Mouse (Mus musculus) telencephalon, adult 2 months (tissue): ENCODE results near the gene Ccdc172.

Source experiments
- DNase-seq: peaks from one replicate; pipeline ENCODE4 v3.0.0-alpha.2; 2011; ENCODE audit warnings: low read depth, low spot score

Gene Ccdc172

DNA sequence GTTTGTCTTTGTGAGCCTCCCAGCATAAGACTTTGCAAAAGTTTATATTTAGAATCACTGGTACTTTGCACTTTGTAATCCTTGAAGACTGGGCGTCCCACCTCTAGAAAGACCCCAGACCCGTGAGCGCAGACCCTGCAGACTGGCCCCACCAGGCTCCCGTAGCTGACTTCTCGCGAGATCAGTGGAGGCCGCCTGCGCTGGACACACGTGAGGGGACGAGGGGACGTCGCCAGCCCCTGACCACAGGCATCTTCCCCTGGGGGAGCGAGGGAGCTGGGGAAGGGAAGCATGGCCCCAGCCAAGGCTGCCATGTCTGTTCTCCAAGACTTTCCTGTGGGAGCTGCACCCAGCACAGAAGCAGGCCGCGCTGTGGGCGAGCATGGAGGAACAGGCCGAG, at the start of gene Ccdc172:
TSS of gene Ccdc172 (plus strand) at position 176 of the 400 bp plus-strand sequence.
- no peak for DNase-seq

DNA sequence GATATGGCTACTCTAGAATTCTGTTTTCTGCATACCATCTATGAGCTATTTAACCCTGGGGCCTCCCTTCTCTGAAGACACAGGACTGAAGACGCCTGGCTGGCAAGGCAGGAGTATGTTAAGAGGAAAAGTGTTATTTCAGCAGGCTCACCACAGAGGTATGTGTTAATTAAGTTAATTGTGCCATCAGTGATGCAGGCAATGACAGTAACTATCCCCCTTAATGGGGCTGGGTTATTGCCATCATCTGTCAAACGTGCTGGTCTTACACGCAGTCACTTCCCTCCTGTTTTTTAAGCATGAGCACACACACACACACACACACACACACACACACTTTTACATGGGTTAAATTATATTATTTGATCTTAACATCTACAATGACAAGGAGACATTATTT, 48.0 kb upstream of the Ccdc172 start:
- DNase-seq = no peak

DNA sequence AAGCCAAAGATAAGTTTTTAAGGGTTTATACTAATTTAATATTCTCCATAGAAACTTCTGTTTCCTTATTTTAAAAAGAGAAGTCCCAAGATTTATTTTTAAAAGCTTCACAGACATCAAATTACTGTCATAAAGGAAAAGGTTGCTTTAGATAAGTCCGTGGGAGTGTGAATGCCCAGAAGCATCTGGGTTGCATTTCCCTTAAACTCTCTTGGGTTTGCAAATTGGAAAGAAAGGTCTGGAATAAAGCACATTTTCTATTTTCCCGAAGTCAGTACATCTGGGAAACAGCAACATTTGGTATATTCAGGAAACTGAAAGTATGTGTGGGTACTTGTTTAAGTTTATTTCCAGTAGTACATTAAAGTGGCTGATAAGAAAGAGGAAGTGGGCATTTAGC, 43.5 kb upstream of the Ccdc172 start:
- DNase-seq = no peak

DNA sequence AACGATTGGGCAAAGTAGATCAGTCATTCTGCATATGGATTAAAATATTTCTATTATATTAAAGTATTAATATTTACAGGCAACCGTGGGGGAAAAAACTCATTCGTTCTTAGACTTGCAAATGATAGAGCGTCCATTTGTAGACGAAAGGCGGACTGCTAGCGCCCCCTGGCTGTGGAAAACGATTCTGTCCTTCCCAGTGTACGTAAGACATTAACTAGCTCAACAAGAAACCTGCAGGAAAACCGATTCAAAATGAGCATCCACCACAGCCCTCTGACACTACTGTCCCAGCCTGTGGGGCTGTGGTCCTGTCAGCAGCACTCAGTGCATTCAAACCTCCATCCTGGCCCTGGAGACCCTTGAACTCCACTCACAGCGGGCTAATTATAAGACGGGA, 42.4 kb upstream of the Ccdc172 start:
- DNase-seq = peak; percentile 73

DNA sequence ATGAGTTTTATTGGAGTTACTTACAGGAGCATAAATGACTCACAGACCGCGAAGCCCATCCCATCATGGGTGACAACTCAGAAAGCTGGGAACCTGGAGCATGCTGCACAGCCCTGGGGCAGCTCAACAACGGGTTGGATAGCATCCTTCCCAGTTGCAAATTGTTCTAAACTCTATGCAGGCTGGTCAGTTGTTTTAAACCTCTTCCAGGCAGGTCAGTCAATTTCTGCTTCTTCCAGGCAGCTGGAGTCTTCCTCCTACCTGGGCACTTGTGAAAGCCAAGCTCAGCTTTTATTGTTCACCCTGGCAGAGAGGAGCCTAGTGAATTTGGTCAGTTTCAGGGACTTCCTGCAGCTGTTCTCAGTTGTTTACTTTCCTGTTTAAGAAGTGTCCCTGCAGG, 37.5 kb upstream of the Ccdc172 start:
- no peak for DNase-seq

DNA sequence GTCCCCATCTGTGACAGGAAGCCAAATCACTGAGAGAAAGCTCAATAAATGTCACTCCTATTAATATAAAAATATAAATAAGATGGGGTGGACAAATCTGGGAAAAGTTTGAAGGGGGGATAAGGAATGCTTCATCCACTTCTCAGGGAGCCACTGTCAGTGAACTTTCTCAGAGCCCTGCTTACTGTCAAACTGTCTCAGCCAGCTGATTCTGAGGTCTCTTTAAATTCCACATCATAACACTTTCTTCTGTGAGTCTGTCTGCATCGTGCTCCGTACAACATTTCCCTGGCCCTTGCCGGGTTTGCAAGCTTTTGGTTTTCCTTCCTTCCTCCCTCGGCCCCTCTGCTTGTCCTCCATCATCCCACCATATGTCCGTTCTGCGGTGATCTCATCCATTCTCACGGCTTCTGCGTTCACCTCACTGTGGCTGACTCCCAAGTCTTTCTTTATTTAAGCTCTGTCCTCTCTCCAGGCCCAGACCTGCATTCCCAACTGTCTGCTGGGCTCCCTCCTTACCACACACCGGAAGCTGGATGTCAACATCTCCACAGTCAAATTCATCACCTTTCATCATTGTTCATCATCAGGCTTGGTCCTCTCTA, 29.3 kb upstream of the Ccdc172 start:
- no peak for DNase-seq

DNA sequence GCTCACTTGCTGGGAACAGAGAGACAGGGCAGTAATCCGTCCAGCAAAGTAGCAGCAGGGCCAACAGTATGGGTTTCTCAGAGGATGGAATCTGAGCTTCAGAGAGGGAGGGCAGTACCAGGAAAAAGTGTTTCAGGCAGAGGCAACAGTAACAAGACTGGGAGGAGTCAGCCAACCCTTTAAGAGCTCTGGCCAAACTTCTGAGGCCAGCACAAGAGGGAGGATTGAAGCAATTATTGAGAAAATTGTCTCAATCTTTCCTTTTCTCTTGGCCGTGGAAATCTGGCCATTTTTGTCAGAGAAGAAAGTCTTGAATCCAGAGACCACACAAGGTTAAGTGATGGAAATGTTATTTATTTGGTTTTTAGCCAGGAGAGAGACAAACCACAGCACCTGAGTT, 25.1 kb upstream of the Ccdc172 start:
- DNase-seq = no peak

DNA sequence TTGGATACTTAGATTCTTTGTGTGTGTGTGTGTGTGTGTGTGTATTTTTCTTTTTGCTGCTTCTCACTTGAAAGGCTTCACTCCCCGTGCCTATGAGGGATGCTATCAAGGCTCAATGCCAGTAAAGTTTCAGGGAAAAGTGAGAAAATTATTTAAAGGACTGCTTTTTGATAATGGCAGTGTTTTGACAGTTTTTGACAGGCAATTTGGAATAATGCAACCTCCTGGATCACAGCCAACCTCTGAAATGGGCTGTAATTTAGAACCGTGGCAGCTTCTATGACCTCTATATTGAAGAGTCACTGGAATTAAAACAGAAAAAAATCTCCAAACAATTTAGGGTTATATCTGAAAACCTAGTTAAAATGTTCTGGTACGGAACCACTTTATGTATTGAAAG, 14.7 kb upstream of the Ccdc172 start:
- DNase-seq = no peak

DNA sequence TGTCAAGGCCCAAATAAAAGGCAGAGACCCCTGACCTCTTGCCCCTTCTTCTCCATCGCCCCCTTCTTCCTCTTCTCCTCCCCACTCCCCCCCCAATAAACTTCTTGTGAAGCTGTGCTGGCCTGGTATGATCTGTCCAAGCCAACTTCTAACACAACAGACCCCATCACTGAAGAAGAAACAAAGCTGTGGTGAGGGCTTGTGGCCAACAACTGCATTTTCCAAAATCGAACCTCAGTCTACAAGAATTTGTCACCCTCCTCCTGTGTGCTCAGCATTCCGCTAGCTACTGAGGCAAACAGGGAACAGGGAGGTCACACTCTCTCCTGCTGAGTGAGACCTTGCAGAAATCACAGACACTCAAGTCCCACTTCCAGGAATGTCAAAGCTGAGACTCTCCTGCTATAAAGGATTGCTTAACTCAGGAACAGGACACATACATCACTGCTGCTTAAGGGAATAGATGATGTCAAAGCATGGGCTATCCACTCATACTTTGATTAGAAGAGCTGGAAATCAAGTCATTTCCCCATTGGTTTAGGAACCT, 12.3 kb upstream of the Ccdc172 start:
- DNase-seq = no peak

DNA sequence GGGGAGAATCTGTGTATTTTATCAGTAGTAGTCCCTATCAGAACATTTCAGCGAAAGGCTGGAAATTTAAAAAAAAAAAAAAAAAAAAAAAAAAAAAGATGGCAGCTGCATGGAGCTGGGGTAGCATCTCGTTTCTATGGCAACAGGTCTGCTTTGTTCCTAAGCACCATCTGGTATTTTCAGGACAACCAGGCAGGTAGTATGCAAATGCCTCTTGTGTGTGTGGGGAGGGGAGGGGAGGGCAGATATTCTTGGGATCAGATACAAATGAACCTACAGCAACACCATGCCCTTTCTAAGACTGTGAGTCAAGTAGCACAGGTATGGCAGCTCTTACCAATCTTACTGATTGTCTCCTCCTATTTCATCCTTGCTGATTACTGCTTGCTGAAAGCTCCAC, 11.7 kb upstream of the Ccdc172 start:
- peak; percentile 50 for DNase-seq

DNA sequence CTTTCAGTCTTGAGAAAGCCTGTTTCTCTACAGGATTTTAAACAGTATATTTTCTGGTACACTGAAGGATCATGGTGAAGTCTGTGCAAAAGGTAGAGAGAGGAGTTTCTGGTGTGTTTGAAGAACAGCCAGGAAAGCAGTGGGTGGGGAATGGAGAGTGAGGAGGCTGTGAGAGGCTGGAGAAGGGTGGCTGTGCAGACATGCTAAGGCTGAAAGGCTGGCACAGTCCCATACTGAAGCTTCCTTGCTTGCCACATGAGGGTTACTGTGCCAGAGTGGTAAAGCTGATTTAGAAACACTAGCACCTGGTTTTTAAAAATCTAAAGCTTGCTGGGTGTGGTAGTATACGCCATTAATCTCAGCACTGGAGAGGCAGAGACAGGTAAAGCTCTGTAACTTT, 9.9 kb downstream of the Ccdc172 start:
- DNase-seq = no peak

DNA sequence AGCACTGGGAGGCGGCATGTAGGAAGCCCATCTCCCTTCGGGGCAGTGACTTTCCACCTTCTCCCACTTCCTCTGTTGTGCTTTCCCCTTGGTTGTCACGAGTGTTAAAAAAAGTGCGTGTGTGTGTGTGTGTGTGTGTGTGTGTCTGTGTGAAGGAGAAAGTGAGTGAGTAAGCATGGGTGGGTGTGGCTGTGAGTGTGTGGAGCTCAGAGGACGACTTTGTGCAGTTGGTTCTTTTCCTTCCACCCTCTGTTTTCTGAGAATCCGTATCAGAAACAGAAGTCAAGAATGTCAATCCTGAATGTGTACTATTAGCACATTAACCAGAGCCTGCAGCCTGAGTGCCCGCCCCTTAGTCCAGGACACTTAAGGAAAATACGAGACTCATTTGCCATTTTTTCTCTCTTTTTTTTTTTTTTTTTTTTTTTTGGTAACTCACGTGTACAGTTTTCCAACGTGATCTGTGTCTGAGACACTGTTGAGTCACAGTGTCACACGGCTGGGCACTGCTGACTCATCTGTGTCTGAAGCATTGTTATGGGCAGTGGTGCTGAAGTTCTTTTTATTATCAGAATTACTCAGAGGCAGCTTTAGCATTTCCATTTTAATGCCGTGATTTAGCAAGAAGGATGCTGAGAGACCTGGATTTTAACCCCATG, 12.1 kb downstream of the Ccdc172 start:
- DNase-seq = no peak

DNA sequence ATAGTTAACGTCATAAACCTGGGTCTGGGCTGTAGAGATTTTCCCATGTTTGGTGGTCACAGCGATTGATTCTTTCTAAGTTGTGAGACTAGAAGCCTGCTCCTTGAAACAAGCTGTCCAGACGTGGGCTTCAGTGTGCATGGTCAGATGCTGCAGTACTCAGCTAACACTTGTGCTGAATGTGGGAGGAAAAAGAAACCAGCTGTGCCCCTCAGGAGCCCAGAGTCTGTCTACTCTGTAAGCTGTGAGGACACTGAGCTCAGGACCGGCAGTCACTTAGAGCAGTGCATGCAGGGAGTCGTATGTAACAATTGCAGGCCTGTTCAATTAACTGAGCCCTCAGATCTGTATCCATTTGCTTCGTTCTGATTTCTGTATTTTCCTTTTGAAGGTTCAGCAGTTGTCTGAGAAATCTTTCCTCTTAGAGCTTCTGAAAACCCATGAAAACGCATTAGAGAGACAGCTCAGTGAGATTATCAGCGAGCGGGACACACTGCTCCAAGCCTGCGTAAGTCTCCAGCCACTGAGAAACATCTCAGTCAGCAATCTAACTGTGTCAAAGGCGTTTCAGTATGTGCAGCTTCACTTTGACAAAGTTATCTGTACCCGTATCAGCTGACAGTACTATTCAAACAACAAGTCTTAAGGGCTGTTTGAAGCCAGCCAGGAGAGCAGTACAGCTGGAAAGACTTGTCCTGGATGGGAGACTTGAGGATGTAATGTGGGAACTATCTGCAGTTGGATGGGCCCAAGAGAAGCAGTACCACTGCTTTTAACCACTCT, 13.9 kb downstream of the Ccdc172 start:
- no peak for DNase-seq

DNA sequence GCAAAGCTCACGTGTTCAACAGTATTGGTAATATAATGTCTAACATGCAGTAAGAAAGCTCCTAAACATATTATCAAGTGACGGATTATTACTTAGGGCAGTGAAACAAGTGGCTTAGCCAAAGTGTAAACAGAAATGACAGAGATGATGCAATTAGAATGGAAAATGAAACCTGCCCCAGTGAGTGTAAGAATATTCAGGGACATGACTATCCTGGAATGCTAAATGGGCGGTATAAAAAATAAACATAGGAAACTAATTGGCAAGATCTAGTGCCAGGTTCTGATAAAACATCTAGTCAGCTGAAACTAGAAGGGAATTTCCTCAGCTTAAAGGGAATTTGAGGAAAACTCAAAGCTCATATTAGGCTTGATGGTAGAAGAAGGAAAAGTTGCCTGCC, 21.3 kb downstream of the Ccdc172 start:
- DNase-seq = no peak

DNA sequence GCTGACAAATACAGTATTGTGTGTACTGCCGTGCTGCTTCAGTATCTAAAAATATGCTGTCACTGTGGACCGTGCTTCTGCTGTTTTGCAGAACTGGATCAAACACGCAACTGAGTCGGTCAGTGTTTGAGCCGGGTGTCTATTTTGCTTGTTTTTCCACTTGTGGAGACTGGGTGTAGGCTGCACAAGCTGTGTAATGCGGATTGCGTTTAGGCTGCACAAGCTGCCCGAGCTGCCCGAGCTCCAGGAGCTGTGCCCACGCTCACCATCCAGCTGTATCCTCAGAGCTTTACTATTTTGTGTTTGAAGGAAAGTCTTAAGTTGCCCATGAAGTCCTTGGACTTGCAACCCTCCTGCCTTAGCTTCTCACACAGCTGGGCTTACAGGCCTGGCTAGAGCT, 24.9 kb downstream of the Ccdc172 start:
- peak; percentile 59 for DNase-seq

DNA sequence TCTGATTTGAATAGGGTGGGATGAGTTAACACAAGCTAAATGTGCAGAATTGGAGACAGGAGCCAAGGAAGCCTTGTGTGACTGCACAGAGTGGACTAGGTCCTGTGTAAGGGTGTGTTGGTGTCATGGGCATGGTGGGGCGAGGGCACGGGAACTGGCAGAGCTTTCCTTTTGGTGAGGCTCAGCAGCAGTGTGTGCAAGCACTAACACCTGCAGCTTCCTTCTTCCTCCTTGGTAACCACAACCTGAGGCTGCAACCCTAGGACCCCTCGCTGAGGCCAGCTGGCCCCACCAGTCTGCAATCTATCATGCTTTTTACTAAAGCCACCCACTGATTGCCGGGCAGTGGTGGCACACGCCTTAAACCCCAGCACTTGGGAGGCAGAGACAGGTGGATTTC, 28.6 kb downstream of the Ccdc172 start:
- DNase-seq = no peak

DNA sequence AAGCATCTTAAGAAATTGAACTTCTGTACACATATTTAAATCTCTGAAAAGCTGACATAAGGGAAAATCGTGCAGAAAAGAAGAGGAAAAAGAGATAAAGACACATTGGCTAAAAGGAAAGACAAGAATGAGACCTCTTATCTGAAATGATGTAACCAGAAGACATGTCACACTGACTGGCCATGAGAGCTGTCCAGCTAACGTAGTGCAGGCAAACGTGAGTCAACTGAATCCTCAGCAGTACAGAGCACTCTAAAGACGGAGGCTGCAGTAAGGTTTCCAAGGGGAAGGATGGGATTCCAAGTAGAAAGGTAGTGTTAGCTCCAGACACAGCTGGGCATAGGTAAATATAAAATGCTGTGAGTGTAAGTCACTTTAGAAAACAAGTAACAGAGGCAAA, 36.6 kb downstream of the Ccdc172 start:
- DNase-seq = no peak

DNA sequence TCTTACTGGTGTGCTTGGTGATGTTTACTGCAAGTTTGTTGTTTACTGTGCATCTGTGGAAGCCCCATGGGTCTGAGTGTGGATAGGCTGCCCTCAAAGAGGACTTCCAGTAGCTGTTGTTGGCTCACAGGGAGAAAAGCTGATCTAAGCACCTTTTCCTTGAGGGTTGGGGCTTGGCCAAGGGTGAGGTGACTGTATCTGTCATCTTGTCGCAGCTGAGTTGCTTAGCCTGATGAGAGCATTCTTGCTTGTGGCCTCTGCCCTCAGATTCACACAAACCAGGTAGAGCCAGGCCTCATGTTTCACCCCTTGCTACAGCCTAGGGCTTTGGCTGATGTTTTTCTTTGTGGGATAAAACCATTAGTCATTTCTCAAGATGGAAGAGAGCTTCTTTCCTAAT, 38.7 kb downstream of the Ccdc172 start:
- DNase-seq = no peak

DNA sequence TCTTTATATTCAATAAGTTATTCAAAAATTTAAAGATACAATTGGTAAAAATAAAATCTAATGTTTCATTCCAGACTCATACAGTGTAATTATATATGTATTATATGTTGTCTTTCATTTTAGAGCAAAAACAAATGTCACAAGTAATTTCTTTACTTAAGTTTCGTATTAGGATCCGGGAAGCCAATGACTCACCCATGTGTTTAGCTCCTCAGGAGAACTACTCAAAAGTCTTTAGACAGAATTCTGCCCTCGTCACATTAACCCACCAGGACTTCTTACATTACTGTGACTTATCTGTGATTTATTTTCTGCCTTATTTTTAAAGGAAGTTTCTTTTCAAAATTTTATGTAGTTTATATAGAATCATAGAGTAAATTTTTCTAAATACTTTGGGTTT, 39.1 kb downstream of the Ccdc172 start:
- DNase-seq = no peak

DNA sequence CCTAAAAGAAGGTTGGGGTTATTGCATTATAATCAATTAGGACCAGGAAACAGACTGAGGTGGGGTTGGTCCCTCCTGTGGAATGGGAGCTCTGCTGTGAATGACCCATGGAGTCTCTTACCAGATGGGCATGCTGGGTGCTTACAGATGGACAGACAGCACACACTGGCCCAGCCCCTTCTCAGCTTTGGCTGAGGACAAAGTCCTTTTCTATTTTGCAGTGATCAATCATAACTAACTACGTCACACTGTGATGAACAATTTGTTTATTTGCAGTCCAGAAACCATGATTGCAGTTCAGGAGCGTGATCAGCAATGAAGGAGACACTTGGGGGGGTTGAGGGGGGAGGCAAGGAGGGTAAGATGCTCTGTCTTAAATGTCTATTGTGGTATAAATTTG, 43.2 kb downstream of the Ccdc172 start:
- DNase-seq = no peak

DNA sequence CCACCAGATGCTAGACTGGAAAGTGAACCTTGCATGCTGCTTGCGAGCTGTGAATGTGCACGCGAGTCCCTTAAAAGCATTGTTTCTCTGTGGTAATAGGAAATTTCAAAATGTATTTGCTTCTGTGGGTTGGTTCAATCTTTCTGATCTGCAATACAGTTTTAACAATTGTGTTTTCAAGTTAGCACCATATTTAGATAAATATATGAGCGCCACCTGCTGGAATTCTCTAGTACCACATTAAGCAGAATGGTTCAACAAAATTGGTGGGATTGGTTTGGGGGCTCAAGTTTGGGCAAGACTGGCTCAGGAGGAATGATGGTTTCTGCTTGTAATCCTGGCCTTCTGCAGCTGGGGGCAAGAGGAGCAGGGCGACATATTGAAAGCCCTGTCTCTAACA, 46.6 kb downstream of the Ccdc172 start:
- DNase-seq = no peak

DNA sequence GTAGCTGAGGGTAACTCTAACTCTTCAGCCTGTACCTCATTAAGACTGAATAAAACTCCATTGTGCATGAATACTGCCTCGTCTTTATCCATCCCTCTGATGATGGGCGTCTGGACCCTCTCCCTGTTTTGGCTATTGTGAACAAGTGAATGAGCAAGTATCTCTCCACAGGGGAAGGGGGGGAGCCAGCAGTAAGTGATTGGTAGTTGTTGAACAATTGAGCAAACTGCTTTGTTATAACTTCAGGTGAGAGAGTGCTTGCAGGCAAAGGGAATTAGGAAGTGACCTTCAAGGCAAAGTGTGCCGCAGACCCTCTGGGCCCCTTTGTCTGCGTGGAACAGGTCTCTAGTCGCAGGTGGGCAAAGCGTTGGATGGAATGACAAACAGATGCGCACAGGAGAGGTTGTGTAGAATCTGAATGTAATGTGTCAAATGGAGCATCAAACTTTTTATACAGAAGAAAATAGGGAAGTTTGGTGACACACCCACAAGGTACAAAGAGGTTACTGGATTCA, 50.6 kb downstream of the Ccdc172 start:
- no peak for DNase-seq

DNA sequence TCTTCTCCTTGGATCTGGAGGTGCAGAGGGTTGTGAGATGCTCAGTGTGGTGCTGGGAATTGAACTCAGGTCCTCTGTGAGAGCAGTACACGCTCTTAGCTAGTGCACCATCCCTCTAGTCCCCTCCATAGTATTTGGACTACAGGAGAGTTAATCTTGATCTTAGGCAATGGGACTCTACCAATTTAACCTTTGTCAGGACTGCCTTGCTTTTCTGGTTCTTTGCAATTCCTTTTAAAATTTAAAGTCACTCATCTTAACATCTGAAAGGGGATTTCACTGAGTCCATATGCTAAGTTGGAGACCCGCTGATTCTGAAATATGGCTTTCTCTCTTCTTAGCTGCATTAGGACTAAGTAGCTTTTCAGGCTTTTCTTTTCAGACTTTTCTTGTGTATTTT, 59.8 kb downstream of the Ccdc172 start:
- no peak for DNase-seq
